Mouse (Mus musculus) liver, adult 2 months (tissue): ENCODE measurements around the gene Elmod3. TPM values are rescaled to one million over a fixed set of nuclear protein-coding genes. Genes with fewer than 3 reads are reported as not detected.
A peak's percentile ranks its signal among the peaks of the same experiment; 100 is the strongest.

Experiments used
- DNase-seq: peaks from one replicate; pipeline ENCODE4 v3.0.0-alpha.2; 2011; ENCODE audit warnings: low read depth, low spot score; ENCODE audit errors: extremely low read depth
- H3K27ac ChIP-seq: fragments of 200-500 bp; replicated peaks from 2 replicates; pipeline ENCODE4 v1.5.1; 2012; ENCODE audit warnings: low read depth, mild to moderate bottlenecking, control low read depth, inconsistent platforms, low read length; ENCODE audit not compliant: insufficient read depth
- H3K27me3 ChIP-seq: fragments of 200-500 bp; 2 replicates; pipeline ENCODE4 v1.6.1; 2012; ENCODE audit warnings: mild to moderate bottlenecking, moderate library complexity, low read length, inconsistent platforms; ENCODE audit not compliant: control insufficient read depth, insufficient read depth
- H3K36me3 ChIP-seq: fragments of 200-500 bp; 2 replicates; pipeline ENCODE4 v1.6.1; 2012; ENCODE audit warnings: low read length, inconsistent platforms; ENCODE audit not compliant: control insufficient read depth, insufficient read depth
- H3K4me1 ChIP-seq: fragments of 200-500 bp; 2 replicates; pipeline ENCODE4 v1.6.1; 2011; ENCODE audit warnings: low read length; ENCODE audit not compliant: control insufficient read depth, insufficient read depth
- H3K4me3 ChIP-seq: fragments of 200-500 bp; 2 replicates; pipeline ENCODE4 v1.5.1; 2011; ENCODE audit warnings: low read depth, mild to moderate bottlenecking, control low read depth, low read length, moderate library complexity; ENCODE audit not compliant: insufficient read depth
- H3K79me2 ChIP-seq: fragments of 200-500 bp; 2 replicates; pipeline ENCODE4 v1.6.1; 2012; ENCODE audit warnings: inconsistent platforms, mild to moderate bottlenecking, low read length, moderate library complexity; ENCODE audit not compliant: control insufficient read depth, insufficient read depth
- H3K9ac ChIP-seq: fragments of 200-500 bp; 2 replicates; pipeline ENCODE4 v1.6.1; 2012; ENCODE audit warnings: low read depth, mild to moderate bottlenecking, control low read depth, inconsistent platforms, low read length
- CTCF ChIP-seq: fragments of 200-500 bp; IDR thresholded peaks from 2 replicates; pipeline ENCODE4 v1.5.1; 2011; ENCODE audit warnings: low read depth, low read length, control low read depth
- POLR2A ChIP-seq: fragments of 200-500 bp; IDR thresholded peaks from 2 replicates; pipeline ENCODE4 v1.6.1; 2011; ENCODE audit warnings: low read length, control low read depth; ENCODE audit not compliant: insufficient read depth; ENCODE audit errors: extremely low read depth
- WGBS: fragments of 180-500 bp; shearing (Covaris S2); methylation state at CpG from one replicate; pipeline ENCODE4 v1.1.7; 2018; 5-methylcytosine and 5-hydroxymethylcytosine counted together
- polyA plus RNA-seq: library from polyadenylated mRNA; depleted of rRNA; stranded (reverse); fragments of >200 nt; gene quantifications from 2 replicates; pipeline ENCODE4 v1.2.3, GENCODE M21; 2012
- total RNA-seq: library from RNA; depleted of rRNA; stranded (reverse); fragments of >200 nt; gene quantifications from 2 replicates; pipeline ENCODE4 v1.2.3, GENCODE M21; 2014

Elmod3 gene
- total and polyA plus RNA-seq, 2 experiments, result 7.6 to 14.7 TPM

DNA sequence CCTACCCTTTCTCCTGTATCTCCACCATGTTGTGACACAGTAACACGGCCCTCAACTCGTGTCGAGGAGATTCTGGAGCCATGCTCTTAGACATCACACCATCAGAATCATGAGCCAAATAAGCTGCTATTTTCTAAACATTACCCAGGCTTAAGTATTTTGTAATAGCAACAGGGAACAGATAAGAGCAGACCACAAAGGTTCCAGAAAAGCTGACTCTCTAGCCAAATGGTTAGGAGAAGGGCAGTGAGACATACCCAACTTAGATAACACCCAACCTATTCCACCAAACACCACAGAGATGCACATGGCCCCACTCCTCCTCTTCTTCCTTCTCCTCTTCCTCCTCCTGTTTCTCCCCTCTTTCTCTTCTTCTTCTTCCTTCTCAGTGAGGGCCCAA lies 22.2 kb downstream of the Elmod3 start:
- TF ChIP-seq CTCF, result no peak
- no peak for TF ChIP-seq POLR2A
- Histone ChIP-seq H3K9ac (no peak overlapping the region), H3K79me2 (no peaks in the 10 kb centered on the region), H3K27me3 (no peaks in the 10 kb centered on the region), H3K4me1 (peaks cover 5% of the 10 kb centered on the region), H3K4me3 (no peak overlapping the region), H3K27ac (no peak overlapping the region), H3K36me3 (peaks cover 42% of the 10 kb centered on the region; the same call in 1 of the 2 replicates)
- 38% methylated on average over 3 of the region's 3 CpGs for WGBS
- peak; percentile 88 for DNase-seq

DNA sequence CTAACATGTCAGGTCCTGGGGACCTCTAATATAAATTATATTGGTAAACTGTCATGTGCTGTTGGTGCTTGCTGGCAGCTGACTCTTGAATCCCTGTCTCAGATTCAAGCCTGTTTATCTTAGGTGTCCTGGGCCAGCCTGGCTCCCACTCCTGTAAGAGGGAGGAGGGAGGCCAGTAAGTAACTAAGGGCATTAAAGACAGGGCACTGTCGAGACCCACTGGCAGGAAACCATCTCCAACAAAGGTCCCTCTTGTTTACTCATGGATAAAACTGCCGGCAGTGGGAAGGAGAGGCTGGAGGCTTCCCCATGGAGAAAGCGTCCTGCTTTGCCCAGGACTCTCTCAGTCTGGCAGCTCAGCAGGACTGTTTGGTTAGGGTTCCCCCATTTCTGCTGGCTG lies 26.4 kb downstream of the Elmod3 start:
- peak; percentile 69 for DNase-seq
- Histone ChIP-seq H3K27me3 (no peaks in the 10 kb centered on the region), H3K36me3 (peaks cover 24% of the 10 kb centered on the region; the same call in 1 of the 2 replicates), H3K9ac (peak overlapping the region; percentile 15; the same call in 1 of the 2 replicates), H3K27ac (peak overlapping the region; percentile 68), H3K4me3 (no peak overlapping the region), H3K79me2 (peaks cover 4% of the 10 kb centered on the region; the same call in 1 of the 2 replicates), H3K4me1 (peaks cover 23% of the 10 kb centered on the region)
- 24% methylated on average over 3 of the region's 3 CpGs for WGBS
- TF ChIP-seq CTCF (no peak), POLR2A (no peak)

DNA sequence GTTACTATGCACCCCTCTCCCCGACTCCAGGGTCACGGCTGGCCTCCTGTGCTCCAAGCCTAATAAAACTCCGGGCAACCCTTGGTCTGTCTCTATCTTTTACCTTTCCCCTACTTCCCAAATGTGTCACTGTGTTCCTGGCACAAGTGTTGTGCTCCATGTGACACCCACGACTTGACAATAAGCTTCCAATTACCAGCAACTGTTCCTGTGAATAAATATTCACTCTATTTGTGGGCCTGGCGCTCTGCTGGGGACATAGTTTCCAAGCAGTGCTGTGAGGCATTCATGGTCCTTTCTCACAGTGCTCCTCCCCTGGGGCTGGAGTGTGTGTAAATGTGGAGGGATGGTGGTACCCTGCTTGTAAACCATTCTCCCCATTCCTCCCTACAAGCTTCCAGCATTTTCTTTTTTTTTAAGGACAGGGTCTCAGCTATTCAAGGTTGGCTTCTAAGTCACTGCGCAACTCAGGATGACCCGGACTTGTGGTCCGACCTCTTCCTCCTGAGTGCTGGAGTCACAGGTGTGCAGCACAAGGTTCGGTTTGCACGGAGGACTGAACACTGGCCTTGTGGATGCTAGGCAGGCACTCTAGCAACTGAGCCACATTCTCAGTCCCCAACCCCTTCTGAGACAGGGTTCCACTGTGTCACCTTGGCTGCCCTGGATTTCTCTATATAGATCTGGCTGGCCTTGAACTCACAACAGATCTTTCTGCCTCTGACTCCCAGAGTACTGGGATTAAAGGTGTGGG lies 27.4 kb downstream of the Elmod3 start:
- no peak for TF ChIP-seq CTCF
- no peak for TF ChIP-seq POLR2A
- DNase-seq, result peak; percentile 99
- no peaks in the 10 kb centered on the region for H3K27me3 ChIP-seq
- H3K79me2 ChIP-seq, result peaks cover 4% of the 10 kb centered on the region; the same call in 1 of the 2 replicates
- H3K27ac ChIP-seq, result peak overlapping the region; percentile 62
- H3K4me3 ChIP-seq, result no peak overlapping the region
- 35% methylated on average over 10 of the region's 10 CpGs for WGBS
- peak overlapping the region; percentile 3; the same call in 1 of the 2 replicates for H3K9ac ChIP-seq
- peaks cover 23% of the 10 kb centered on the region; the same call in 1 of the 2 replicates for H3K36me3 ChIP-seq
- H3K4me1 ChIP-seq, result peaks cover 25% of the 10 kb centered on the region

DNA sequence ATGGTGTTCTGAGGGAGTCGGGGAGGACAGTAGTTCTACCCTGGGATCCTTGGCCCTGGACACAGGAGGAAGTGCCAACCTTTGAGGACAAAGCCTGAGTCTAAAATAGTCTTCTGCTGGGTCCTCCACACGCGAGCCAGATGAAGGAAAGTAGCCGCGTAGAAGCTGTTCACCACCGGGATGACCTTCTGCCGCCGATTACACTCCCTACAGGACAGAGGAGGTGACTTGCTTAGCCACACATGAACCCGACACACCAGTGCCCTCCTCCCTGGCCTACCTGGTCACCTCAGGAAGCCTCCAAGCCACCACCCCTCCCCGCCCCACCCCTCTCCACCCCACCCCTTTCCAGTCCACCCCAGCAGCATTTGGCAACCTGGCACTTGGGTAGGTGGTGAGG lies 29.5 kb downstream of the Elmod3 start:
- peak; percentile 55 for DNase-seq
- WGBS, result 69% methylated on average over 10 of the region's 10 CpGs
- H3K27ac ChIP-seq, result peak overlapping the region; percentile 76; the same call in 1 of the 2 replicates
- peaks cover 9% of the 10 kb centered on the region; the same call in 1 of the 2 replicates for H3K36me3 ChIP-seq
- TF ChIP-seq POLR2A (no peak), CTCF (no peak)
- H3K79me2 ChIP-seq, result peaks cover 4% of the 10 kb centered on the region; the same call in 1 of the 2 replicates
- peaks cover 30% of the 10 kb centered on the region for H3K4me1 ChIP-seq
- H3K4me3 ChIP-seq, result no peak overlapping the region
- no peak overlapping the region for H3K9ac ChIP-seq
- no peaks in the 10 kb centered on the region for H3K27me3 ChIP-seq

DNA sequence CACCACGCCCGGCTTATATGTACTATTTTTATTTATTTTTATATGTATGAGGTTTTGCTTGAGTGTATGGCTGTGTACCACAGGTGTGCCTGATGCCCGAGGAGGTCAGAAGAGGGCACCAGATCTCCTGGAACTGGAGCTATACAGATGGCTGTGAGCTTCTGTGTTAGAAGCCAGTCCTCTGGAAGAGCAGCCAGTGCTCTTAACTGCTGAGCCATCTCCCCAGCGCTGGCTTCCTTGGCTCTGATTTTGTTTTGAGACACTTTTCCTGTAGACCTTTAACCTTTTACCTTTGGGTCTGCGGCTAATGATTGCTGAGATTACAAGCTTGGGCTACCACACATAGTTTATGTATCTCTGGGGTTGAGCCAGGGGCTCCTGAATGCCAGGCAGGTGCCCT lies 30.7 kb downstream of the Elmod3 start:
- H3K27ac ChIP-seq, result peak overlapping the region; percentile 76; the same call in 1 of the 2 replicates
- H3K79me2 ChIP-seq, result peaks cover 4% of the 10 kb centered on the region; the same call in 1 of the 2 replicates
- TF ChIP-seq POLR2A, result no peak
- peak; percentile 69 for TF ChIP-seq CTCF
- peaks cover 8% of the 10 kb centered on the region; the same call in 1 of the 2 replicates for H3K36me3 ChIP-seq
- peaks cover 30% of the 10 kb centered on the region for H3K4me1 ChIP-seq
- peak; percentile 98 for DNase-seq
- no peaks in the 10 kb centered on the region for H3K27me3 ChIP-seq
- no peak overlapping the region for H3K4me3 ChIP-seq
- WGBS, result 48% methylated on average over 5 of the region's 5 CpGs
- no peak overlapping the region for H3K9ac ChIP-seq
